Mouse (Mus musculus): Measurements from ENCODE around the gene Cela3b.

DNA sequence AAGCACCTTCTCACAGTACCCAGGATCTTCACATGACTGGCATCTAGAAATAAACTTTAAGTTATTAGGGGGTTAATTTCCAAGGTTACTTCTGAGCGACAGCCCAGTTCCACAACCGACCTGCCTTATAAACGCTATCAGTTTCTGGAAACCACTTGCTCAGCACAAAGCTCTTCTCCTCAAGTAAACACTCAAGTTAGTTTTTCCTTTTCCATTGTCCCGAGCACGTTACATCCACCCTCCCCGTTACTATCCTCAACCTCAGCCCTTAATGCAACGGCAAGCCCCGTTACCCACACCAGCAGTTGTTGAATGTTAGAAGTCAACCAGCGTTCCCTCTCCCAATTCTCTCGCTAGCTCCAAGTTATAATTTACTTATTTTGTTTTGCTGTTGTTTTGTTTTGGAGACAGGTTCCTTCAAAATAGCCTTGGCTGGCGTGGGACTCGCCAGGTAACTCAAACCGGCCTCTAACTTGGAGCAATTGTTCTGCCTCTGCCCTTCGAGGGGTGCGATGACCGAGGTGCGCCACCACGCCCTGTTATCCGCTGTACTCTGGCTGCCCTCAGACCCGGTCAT is 42.8 kb downstream of the Cela3b start:
- TF ChIP-seq CTCF (IDR thresholded peaks at IDR 0.05; ENCODE audit: low read depth): no peak
- TF ChIP-seq EP300 (IDR thresholded peaks at IDR 0.05; ENCODE audit: low read depth): no peak
